Mouse (Mus musculus) common myeloid progenitor, adult 5-6 weeks (primary cell): ENCODE results near the gene Grin3b. TPM values are rescaled to one million over a fixed set of nuclear protein-coding genes. Genes with fewer than 3 reads are reported as not detected.

Experiments used
- ATAC-seq: replicated peaks from 2 replicates; pipeline ENCODE4 v1.8.0; 2016; ENCODE audit warnings: low read depth, mild to moderate bottlenecking, moderate TSS enrichment, inconsistent platforms; ENCODE audit not compliant: poor library complexity, severe bottlenecking
- total RNA-seq: library from RNA; stranded (forward); fragments of 200-1000, 187-1606 nt; gene quantifications from 2 replicates; pipeline ENCODE4 v1.2.3, GENCODE M21; 2017

Gene Grin3b
- total RNA-seq, result not detected in 2 replicates

- ATAC-seq, result no peak
Observed at GRCm38 (mm10) chr10:79970415-79971182, at the start of gene Grin3b. Grin3b (plus strand) TSS chr10:79970715.

DNA sequence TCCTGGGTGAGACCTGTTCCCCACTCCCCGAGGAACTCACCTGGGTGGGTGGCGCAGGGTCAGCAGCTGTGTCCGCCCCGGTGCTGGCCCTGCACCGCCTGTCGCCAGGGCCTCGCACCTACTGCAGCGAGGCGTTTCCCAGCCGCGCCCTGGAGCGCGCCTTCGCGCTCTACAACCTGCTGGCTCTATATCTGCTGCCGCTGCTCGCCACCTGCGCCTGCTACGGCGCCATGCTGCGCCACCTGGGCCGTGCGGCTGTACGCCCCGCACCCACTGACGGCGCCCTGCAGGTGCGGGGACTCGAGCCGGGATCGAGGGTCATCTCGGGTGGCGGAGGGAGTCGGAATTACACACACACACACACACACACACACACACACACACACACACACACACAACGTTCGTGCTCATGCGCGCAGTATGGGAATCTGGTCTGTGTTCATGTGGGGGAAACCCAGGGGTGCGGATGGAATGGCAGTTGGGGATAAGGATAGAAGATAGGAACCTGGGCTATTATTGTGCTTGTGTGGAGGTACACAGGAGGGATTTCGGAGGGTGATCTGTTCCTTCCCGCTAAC lies 49.5 kb upstream of the Grin3b start, which contains the start of gene R3hdm4:
R3hdm4 (minus strand) TSS at position 251 of the 578 bp plus-strand sequence.
- no peak for ATAC-seq

GRCm38 (mm10) chr10:79921572-79921971 lies 48.9 kb upstream of the Grin3b start:
- ATAC-seq, result no peak

GRCm38 (mm10) chr10:79924998-79925784 lies 45.3 kb upstream of the Grin3b start:
- ATAC-seq, result peak; percentile 45

- ATAC-seq, result no peak
Observed at GRCm38 (mm10) chr10:79925785-79926490, 44.6 kb upstream of the Grin3b start.

- ATAC-seq, result peak; percentile 61
Observed at GRCm38 (mm10) chr10:79926491-79927323, 43.8 kb upstream of the Grin3b start, which contains the start of gene Arid3a. Arid3a (plus strand) TSS chr10:79927043.

DNA sequence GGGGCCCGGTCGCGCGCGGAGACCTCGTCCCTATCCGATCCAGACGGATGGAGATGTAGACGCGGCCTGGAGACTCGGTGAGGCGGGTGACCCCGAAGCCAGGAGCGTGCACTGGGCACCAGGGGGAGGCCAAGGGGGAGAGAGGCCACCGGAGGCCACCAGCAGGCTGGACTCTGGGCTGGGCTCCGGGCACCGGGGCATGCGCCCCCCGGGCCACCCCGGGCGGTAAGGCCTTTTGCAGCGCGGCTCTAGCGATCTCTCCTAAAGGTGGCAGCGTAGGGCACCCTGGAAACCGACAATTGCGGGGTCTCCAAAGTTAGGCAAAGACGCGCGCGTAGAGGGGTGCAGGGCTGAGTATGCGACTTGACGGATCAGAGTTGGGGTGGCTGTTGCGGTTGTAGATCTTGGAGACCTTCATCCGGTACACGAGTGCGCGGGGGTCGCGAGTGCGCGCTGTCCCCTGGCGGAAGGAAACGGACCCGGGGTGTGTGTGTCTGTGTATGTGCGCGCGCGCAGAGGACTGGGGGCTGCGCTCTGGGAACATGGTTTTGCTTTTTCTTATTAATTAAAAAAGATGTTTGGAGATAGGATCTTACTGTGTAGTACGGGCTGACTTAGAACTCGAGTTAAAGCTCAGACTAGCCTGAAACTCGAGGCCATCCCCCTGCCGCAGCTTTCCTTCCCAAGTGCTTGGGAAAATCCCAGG lies 43.0 kb upstream of the Grin3b start:
- ATAC-seq, result peak; percentile 26

DNA sequence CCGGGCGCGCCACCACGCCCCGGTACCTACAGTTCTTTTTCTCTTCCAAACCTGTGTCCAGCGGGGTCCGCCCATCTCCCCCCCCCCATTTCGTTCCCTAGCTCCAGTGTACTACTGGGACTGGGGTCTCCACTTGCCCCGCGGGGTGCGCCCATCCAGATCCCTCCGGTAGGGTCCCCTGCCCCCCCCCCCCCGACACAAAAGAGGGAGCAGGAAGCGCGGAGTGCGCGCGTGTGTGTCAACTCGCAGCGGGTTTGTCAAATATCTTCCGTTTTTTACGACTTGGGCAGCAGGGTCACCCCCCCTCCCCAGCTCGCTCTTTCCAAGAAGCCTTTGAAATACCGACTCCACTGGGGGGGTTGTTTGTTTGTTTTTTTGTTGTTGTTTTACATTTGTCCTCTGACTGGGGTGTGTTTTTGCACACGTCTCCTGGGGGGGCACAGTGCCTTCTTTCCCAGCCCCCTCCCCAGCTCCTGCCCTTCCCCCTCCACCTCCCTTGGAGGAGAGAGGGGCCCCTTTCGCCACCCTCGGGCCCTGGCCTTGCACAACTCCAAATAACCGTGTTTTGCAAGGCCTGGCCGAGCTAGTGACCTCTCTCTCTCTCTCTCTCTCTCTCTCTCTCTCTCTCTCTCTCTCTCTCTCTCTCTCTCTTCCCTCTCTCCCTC lies 42.4 kb upstream of the Grin3b start:
- ATAC-seq, result 0 out of 2 replicates have a peak, but pooled peaks have one; percentile 12

GRCm38 (mm10) chr10:79928907-79929701 lies 41.4 kb upstream of the Grin3b start:
- no peak for ATAC-seq

DNA sequence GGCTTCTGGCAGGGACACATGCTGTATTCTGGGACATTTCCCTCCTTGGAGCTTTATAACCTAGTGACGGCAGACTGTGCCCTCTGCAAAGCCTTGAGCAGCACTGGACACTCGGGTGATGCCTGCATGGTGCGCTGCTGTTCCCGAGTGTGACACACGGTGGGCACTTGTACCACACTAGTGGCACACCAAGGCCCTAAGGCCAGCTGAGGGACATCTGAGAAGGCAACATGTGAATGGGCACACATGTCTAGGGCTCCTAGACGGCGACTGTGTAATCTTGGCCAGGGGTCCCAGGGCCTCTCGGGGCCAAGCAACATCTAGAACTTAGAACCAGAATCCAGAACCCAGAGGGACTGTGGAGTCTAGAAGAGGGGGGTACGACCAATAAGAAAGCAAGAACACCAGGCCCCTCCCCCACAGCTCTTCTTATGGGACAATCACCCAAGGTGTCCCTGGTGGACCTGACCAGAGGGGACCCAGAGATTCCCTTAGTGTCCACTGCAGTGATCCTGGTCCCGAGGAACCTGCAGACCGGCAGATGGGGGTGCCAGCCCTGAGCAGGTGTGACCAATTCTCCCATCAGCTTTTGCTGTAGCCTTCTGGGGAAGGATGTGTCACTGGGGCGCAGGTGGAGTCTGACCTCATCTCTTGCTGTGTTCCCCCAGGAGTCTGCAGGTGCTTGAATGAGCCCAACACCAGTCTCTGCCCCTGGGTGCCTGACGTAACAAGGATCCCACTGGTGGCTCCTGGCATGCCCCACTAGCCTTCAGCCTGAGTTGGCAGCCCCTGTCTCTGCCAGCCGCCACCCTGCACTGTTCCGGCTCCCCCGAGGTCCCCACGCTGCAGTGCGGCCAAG lies 40.3 kb upstream of the Grin3b start:
- no peak for ATAC-seq

DNA sequence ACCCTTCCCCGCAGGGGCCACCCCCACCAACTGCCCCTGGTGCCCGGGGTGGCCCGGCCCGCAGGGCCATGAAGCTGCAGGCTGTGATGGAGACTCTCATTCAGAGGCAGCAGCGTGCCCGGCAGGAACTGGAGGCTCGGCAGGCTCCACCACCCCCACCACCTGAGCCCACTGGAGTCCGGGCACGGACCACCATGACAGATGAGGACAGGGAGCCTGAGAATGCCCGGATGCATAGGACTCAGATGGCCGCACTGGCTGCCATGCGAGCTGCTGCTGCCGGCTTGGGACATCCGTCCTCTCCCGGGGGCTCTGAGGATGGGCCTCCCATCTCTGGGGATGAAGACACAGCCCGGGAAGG lies 39.7 kb upstream of the Grin3b start:
- no peak for ATAC-seq

GRCm38 (mm10) chr10:79931797-79932196 lies 38.7 kb upstream of the Grin3b start:
- ATAC-seq, result no peak

DNA sequence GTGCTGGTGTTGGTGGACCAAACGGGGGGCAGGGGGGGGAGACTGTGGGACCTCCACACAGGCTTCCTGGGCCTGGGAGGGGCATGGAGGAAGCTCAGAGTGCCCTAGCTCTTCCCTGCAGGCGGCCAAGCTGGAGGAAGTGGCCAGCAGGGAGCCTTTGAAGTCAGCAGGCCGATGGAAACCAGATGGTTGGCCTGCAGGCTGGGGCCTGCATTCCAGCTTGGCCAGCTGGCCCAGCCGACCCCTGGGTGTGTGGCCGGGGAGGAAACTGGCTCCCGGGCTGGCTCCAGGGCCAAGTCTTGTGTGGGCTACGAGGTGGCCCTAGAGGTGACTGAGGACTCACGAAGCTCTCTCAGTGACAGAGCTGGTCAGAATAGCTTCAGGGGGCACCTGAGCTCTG lies 37.8 kb upstream of the Grin3b start:
- no peak for ATAC-seq

- ATAC-seq, result no peak
Observed at GRCm38 (mm10) chr10:79933145-79933679, 37.3 kb upstream of the Grin3b start.

DNA sequence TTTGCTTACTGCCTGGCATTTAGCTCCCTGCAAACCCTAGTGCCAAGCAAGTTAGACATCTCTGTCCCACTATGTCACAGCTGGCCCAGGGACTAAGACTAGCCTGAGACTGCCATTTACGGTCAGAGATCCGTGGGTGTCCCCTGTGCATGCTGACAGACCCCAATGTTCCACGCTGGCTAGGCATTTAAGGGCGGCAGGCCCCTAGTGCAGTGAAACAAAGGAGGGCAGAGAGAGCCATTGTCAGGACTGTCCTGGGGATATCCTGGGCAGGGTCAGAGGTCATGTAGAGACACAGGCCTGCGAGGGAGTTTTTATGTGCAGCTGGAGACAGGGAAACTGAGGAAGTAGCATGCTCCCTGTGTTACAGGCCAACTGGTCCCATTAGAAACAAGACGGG lies 36.7 kb upstream of the Grin3b start:
- ATAC-seq, result no peak

GRCm38 (mm10) chr10:79934272-79934721 lies 36.2 kb upstream of the Grin3b start:
- ATAC-seq, result no peak
